Mouse (Mus musculus): ENCODE measurements around the gene Bbip1.
A peak's percentile ranks its signal among the peaks of the same experiment; 100 is the strongest.
"Not testable (repeated sequence)": the region's sequence is repeated elsewhere in the genome, so short reads cannot be mapped to it uniquely, and the experiment has no call there.

The Bbip1 gene

DNA sequence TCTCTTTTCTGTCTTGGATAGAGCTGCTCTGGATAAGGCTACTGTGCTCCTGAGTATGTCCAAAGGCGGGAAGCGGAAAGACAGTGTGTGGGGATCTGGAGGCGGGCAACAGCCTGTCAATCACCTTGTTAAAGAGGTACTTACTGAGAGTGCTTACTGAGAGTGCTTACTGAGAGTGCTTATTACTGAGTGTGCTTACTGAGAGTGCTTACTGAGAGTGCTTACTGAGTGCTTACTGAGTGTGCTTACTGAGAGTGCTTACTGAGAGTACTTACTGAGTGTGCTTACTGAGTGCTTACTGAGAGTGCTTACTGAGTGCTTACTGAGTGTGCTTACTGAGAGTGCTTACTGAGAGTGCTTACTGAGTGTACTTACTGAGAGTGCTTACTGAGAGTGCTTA is 22.4 kb downstream of the Bbip1 start:
- not testable (repeated sequence) for DNase-seq

DNA sequence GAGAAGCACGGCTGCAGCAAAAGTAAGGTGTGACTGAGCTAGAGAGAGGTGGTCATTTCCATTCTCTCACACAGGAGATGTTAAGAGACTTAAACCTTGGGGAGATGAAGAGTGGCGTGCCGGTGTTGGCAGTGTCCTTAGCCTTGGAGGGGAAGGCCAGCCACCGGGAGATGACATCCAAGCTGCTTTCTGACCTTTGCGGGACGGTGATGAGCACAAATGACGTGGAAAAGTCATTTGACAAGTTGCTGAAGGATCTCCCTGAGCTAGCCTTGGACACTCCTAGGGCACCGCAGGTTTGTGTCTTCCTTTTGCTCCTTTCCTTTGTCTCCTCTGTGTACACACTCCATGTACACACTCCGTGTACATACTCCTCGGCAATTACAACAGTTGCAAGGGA is 24.9 kb downstream of the Bbip1 start:
- no peak for DNase-seq

DNA sequence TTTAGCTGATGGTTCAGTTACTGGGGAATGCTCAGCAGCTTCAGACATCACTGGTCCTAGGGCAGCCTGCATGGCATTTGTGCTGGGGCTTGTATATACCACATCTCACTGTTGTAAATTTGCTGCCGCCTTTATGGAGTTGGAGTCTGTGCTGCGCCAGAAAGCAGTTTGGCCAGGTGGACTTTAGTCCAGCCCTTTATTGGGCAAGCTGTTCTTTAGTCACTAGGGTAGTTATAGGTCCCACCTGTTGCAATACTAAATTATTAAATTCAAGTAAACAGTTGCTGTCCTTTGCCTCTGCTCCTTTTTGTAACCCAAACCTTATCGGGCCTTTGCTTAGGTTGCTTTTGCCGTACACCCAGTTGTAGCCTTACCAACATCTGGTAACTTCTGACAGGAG is 29.5 kb downstream of the Bbip1 start:
- DNase-seq, result no peak

DNA sequence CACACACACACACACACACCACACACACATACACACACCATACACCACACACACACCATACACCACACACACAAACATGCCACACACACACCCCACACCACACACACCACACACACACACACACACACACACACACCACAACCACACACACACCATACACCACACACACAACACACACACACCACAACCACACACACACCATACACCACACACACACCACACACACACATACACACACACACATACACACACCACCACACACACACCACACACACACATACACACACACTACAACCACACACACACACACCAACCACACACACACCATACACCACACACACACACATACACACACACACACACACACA is 37.7 kb downstream of the Bbip1 start:
- DNase-seq, result not testable (repeated sequence)

DNA sequence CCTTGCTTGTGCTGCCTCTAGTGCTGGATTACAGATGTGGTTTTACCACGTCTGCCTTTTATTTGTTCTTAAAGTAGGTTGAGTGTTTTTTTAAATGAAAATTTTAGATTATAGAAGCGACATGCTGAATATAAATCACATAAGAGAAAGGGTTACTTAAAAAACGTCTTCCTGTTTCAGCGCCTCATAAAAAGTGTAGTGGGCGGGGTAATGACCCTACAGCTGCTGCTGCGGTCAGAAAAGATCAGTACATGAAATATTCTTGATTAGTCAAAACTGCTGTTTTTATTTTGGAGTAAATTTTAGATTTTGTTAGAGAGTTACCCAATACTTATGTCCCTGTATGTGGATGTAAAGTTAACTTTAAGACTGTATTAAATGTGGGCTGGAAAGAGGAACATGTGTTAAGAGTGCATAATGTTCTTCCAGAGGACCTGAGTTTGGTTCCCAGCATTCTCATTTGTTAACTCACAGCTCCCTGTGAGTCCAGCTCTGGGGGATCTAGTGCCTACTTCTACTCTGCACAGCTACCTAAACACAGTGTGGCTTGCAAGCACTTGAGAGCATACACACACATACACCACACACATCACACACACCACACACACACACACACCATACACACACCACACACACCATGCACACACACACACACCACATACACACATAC is 38.3 kb downstream of the Bbip1 start:
- no peak for DNase-seq

DNA sequence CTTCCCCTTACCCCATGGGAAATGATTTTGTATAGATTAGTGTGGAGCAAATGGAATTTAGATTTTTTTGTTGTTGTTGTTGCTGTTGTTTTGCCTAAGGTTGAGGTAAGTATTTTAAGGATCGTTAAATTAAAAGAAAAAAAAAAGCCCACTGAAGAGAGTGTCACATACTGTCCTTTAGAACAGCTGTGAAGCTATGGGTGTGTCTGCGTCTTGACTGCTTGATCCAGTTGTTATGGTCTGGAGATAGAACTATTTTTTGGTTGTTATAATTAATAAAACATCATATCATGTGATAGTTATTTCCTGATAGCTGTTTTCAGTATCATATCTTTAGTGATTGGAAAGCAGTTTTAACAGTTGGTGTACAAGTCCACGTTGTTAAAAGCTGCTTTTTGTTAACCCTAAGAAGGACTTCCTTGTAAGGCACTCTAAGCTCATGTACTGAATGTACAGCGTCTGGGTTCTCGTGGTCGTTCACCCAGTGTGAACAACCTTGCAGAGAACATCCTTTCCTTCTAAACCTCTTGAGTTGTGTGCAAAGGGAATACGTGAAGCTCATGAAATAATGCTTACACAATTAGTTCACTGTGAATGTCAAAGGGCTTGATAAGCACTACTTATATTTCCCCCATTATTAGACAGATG is 39.5 kb downstream of the Bbip1 start:
- DNase-seq, result no peak

DNA sequence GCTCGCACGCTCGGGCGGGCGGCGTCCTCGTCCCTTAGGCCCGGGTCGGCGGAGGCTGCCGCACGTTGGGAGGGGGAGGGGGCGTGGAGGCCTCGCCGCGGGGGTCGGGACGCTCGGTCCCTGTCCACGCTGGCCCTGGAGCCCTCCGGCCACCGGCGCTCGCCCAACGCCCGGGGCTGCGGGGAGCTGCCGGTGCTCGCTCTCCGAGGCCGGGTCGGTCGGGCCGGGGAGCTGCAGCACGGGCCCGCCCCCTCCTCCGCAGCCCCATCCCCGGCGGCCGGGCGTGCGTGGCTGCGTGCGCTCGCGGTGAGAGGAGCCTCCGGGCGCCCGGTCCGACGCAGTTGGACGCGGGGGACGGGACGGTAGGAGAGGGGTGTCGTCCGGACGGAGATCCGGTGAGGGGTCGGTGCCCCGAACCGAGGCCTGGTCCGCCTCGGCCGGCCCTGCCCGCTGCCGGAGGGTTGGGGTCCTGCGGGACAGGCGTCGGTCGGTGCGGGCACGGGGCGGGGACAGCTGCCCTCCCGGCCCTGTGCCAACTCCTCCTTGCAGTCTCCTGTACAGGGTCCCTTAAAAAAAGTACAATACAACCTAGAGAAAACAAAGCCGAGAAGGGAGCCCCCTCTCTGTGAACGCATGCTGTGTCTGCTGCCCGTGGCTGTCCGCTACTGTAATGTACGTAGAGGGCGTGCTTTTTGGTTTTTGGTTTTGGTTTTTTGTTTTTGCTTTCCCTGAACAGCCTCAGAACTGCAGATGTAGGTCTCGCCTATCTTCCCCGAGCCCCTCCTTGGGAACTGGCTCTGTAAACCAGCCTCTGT is 40.7 kb downstream of the Bbip1 start:
- peak; percentile 55 for DNase-seq

DNA sequence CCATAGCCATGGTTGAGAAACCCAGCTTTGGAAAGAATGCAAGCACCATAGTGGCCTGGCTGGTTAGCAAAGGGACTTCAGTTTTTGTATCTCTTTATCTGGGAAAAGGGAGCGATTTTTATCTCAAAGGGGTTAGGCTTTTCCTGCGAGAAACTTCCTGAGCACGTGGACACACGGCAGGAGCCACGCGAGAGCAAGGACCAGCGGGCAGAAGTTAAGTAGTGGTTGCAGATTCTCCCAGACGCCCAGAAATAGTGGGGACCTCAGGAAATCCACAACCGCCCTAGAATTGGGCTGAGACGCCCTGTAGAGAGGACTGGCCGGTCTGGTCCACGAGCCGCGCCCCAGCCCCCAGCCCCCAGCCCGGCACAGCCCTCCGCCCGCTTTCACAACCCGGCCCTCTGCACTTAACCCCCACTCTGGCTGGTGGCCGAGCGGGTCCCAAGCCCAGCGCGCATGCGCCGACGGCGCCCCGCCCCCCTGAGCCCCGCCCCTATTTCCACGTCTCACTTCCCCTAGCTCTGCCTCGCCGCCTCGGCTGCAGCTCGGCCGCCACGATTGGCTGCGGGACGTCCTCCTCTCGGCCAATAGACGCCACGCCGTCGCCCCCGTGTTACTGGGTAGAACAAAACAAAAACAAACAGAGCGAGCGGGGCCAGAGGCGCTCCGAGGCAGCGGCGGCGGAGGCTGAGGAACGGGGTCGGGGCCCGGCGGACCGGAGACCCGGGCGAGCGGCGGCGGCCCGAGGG is 41.5 kb downstream of the Bbip1 start:
- peak; percentile 96 for DNase-seq

DNA sequence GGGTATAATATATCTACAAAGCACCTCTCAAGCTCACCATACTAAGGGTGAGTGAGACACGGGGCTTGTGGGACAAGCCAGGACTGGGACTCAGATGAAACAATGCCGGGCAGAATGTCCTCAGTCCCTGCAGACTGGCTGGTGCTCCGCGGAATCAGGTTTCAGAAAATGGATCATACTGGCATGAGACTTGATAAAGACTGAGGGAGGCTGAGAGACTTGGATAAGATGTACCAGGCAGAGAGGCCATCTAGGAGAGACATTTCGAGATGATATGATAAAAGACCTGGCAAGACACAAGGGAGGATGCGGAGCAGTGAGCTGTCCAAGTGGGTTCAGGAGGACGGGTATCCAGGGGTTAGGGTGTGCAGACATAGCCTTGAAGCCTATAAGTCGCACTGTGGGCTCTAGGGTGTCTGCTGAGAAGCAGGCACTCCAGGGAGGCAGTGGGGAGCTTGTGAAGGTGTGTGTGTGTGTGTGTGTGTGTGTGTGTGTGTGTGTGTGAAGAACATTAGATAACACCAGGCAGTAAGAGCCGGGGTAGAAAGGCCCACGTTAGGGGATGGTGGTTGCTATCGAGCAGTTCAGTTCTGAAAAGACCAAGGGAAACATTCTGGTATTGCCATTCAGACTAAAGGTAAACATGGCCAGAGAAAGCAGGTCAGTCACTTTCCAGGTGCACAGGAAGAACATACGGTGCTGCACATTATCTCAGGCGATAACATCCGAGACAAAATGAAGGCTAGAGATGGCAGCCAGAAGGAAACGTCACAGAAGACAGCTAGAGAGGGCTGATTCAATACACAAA is 42.3 kb downstream of the Bbip1 start:
- DNase-seq, result no peak

DNA sequence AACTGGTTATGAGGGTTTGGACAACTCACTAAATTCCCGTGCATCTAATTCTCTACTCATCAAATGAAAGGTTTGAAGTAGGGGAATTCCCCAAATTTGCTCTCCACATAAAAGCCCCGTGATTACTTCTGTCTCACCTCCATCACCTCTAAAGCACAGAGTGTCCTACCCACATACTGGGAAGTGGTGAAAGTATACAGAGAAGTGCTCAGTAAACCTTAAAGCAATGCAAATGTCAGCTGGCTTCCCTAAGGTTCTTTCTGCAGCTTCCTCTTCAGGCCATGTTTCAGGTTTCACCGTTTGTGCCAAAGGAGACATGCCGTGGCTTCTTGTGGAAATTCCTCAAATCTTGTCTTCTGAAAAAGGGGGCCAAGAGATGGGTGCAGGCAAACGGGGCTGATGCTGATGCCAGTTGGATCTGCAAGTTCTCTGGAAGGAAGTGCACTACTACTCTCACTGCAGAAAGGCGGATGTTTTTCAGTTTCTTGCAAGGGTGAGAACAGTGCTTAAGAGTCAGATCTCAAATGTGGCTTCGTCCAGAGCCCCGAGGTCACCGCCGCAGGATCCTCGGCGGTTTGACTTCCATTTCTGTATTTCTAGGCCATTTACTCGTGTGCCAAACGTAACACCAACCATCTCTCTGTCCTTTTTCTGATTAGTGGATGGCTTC is 44.4 kb downstream of the Bbip1 start:
- DNase-seq, result no peak

DNA sequence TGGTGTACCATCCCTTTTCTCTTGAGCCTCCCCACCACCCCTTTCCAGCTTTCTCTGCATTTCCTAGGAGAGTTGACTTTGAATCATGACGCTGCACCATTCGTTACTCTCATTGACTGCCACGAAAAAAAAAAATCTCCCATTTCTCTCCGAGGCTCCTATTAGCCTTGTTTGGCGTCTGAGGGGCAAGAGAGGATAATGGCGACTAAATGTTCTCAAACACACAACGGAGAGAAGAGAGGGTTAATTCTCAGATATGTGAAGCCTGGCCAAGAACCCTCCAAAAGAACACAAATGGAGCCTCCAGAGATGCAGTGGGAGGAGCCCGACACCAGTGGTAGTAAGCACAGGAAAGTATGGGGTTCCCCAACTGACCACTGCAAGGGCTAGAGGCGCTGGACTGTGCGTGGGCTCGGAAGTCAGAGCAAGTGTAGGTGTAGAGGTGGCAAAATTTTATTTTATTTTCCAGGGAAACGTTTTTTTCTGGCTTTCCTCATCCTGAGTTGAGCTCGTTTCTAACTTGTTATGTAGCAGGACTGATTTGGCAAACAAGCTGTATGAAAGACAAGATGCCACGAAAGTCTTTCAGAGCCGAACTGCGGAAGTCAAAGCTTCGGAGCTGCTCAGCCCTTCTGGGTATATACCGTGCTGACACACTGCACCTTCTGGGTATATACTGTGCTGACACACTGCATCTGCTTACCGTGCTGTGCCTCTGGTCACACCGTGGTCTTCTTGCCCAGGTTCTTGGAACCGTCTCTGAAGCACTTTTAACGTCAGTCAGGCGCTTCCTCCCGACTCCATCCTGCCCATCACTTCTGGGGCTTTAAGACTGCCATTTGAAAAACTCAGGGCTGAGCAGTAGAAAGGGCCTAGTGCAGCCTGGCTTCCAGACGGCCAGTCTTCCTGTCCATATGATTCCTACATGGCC is 45.2 kb downstream of the Bbip1 start:
- no peak for DNase-seq

DNA sequence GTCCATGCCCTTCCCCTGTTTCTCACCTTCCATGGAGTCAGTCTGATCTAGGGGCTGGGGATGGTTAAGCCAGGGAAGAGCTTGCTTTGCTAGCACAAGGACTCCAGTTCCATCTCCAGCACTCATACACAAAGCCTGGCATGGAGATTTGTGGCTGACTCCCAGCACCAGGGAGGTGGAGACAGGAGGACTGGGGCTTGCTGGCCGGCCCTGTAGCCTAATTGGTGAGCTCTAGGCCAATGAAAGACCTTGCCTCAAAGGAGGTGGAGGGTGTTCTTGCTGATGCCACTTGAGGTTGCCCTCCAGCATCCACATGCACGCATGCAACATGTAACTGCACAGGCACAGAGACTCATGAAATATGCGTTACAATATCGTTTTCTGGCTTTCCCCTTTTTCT is 45.9 kb downstream of the Bbip1 start:
- no peak for DNase-seq

DNA sequence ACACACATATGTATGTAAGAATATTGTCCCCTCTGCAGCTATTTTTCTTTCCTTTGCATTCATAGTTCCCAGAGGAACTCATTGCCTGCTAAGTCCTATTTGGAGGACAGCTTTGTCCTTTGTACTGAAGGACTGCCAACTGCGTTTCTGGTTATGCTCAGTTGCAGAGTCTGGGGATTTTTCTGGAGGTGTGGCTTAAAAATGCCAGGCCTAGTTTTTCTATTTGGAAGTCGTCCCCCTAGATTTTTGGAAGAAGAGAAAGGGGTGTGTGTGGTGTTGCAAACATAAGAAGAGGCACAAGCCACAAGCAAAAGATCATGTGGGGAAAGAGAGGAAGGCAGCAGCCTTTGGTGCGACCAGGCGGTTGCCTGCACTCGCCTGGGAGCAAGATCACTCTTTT is 46.4 kb downstream of the Bbip1 start:
- DNase-seq, result no peak

DNA sequence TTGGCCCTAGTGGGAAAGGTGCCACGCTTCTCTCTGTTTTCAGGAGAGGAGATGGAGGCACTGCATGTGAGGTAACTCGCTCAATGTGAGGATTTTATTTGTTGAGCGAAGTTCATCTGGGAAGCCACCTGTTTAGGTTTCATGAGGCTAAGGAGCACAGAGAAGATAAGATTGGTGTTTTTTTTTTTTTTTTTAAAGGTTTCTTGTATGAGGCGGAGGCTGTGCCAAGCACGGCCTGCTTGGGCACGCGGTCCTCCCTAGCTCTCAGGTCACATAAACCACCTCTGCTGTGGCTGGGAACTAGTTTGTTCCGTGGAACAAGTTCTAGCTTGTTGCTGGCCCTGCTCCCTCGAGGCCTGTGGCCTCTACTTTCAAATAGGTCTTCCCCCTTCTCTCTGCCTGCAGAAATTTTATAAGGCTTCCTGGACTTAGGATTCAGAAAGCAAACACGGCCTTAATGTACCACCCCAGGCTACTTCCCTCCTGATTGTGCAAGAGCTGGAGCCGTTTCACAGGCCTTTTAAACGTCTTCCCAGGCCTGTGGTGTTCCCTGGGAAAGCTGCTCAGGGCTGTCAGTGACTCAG is 49.8 kb downstream of the Bbip1 start:
- DNase-seq, result no peak

DNA sequence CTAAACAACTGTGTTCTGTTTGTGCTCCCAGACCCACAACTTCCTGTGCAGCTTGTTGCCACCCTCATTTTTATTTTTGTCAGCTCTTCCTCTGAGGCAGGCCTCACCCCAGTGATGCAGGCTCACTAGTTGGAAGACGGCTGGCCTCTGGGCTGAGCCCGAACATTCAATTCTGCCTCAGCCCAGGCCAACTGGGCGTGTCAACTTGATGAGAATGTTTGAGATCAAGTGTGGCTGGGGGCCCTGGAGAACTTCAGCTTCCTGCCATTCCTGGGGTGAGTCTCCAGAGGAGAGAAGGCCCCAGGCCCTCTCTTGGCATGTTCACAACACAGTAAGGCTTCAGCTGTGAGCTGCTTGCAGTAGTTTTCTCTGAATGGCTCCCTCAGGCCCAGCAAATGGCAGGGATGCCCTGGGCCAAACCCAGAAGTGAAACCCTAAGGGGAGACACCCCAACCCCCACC is 50.7 kb downstream of the Bbip1 start:
- DNase-seq, result no peak

DNA sequence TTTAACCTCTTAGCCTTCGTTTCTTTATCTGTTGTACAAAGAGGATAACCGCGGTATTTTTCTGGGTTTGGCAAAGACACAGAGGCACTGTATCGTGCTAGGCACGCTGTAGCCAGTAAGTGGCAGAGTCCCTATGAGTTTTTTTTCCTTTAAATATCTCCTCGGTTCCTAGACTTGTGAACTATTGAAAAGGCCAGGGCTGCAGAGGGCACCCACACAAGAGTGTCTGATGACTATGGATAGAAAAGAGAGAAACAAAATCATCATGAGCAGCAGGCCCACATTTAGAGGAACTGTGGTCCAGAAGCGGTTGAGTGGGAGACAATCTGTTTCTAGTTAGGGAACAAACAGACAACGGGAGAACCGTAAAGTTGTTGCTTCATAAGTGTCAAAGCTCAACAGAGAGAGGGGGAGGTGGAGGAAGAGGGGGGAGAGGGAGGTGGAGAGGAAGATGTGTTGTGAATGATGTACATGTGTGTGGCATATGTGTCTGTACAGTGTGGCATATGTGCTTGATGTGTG is 51.5 kb downstream of the Bbip1 start:
- DNase-seq, result no peak

DNA sequence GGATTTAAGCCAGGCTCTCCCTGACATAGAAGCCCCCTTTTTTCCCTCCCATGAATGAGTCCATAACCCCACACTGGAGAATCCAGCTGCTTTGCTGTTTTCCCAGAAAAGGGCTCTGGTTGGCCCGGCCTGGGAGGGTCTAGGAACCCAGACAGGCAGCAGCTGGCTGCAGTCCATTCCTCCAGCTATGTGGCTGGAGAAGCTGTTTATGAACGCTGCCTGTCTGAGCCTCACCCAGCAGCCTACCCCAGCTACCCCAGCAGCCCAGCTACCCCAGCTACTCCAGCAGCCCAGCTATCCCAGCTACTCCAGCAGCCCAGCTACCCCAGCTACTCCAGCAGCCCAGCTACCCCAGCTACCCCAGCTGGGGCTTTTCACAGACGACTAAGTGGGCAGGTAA is 52.4 kb downstream of the Bbip1 start, which contains the start of gene Pdcd4:
Gene Pdcd4, plus strand, starts transcription at position 171 of the 400 bp plus-strand sequence.
- no peak for DNase-seq

DNA sequence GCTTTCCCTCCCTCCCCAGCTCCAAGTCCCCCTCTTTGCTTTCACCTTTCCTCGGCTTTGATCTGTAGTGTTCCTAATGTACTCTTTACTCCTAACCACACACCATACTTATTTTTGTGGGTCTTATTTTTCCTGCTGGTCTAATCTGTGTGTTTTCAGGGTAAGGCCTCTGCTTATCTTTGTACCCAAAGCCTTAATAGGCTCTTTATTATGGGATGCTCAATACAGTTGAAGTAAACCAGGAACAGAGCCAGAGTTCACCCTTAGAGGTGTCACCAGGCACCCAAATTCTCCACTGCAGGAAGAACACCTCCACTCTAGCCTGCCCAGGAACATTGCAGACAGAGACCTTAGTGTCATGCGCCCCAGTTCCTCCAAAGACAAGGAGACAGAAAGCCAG is 52.9 kb downstream of the Bbip1 start:
- no peak for DNase-seq

DNA sequence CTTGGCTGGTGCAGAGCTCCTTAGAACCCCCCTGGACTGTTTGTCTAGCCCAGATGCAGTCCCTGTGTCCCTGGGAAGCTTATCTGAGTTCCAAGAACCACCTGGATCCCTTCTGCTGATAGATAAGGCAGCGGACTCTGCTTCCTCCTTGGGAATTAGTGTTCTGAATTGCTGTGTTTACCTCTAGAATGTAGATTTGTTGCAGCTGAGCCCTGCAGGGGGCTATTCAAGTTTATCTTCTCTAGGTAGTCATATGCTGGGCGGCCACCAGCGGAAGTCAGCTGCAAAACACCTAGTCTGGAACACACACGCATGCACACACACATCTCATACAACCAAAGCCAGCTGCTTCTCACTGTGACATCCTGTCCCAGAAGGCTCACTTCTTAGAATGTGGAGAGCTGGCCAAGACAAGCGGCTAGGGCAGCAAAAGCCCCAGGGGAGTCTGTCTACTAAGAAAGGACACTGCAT is 53.6 kb downstream of the Bbip1 start:
- DNase-seq, result no peak

DNA sequence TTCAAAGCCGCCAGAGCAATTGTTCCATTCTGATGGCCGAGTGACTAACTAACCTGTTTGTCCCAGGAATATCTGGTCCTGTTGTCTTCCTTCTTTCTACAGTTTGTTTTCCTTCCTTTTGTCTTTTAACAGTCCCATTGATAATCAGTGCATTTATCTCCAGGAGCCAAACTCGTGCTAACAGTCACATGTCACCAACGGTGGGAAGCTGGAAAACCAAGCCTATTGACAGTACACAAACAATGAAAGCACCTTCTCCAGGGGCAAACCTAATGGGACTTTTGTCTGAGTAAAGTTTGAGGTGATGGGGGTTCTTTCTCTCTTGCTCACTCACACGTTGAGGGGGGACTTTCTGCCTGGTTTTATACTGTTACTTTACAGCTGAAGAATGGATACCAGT is 54.2 kb downstream of the Bbip1 start:
- DNase-seq, result no peak

Data from right cerebral cortex, adult 18-20 months (tissue).